Mouse (Mus musculus): ENCODE results near the gene Phf24. TPM values are rescaled to one million over a fixed set of nuclear protein-coding genes. Genes with fewer than 3 reads are reported as not detected.

The Phf24 gene
- polyA plus RNA-seq, 1 experiment from 2014 or later: 0.83 TPM

- Histone ChIP-seq H3K4me3 (ENCODE audit: low read length) (peak overlapping the region; percentile 13), H3K4me2 (ENCODE audit: low read depth, low read length) (peak overlapping the region; percentile 84), H3K36me3 (ENCODE audit: control insufficient read depth, insufficient read depth, low read length) (no peaks in the 10 kb centered on the region; the same call in 1 of the 2 replicates), H3K27me3 (replicated peaks; ENCODE audit: control insufficient read depth, insufficient read depth, low read length) (peaks cover 6% of the 10 kb centered on the region; the same call in 1 of the 2 replicates), H3K27ac (ENCODE audit: low read length) (peak overlapping the region; percentile 38; the same call in 1 of the 2 replicates), H3K9me3 (ENCODE audit: control insufficient read depth, low read length) (no peaks in the 10 kb centered on the region), H3K9ac (ENCODE audit: low read depth, low read length) (peak overlapping the region; percentile 49; the same call in 1 of the 2 replicates), H3K4me1 (ENCODE audit: control insufficient read depth, insufficient read depth, low read length) (peaks cover 22% of the 10 kb centered on the region)
- ATAC-seq: peak; percentile 19
- WGBS: 54% methylated on average over 11 of the region's 11 CpGs
Observed at GRCm38 (mm10) chr4:42951206-42952195, 35.0 kb downstream of the Phf24 start.

GRCm38 (mm10) chr4:42952563-42952962, 36.1 kb downstream of the Phf24 start:
- ATAC-seq: no peak
- H3K9ac ChIP-seq (ENCODE audit: low read depth, low read length): no peak overlapping the region
- no peaks in the 10 kb centered on the region for H3K9me3 ChIP-seq (ENCODE audit: control insufficient read depth, low read length)
- no peak overlapping the region for H3K4me2 ChIP-seq (ENCODE audit: low read depth, low read length)
- no peak overlapping the region for H3K4me3 ChIP-seq (ENCODE audit: low read length)
- no peak overlapping the region for H3K27ac ChIP-seq (ENCODE audit: low read length)
- peaks cover 3% of the 10 kb centered on the region; the same call in 1 of the 2 replicates for H3K27me3 ChIP-seq (replicated peaks; ENCODE audit: control insufficient read depth, insufficient read depth, low read length)
- H3K36me3 ChIP-seq (ENCODE audit: control insufficient read depth, insufficient read depth, low read length): peaks cover 4% of the 10 kb centered on the region; the same call in 1 of the 2 replicates
- 88% methylated on average over 7 of the region's 7 CpGs for WGBS
- H3K4me1 ChIP-seq (ENCODE audit: control insufficient read depth, insufficient read depth, low read length): peaks cover 22% of the 10 kb centered on the region

GRCm38 (mm10) chr4:42953435-42954094, 37.1 kb downstream of the Phf24 start:
- Histone ChIP-seq H3K4me2 (ENCODE audit: low read depth, low read length) (no peak overlapping the region), H3K27ac (ENCODE audit: low read length) (no peak overlapping the region), H3K4me1 (ENCODE audit: control insufficient read depth, insufficient read depth, low read length) (peaks cover 22% of the 10 kb centered on the region), H3K36me3 (ENCODE audit: control insufficient read depth, insufficient read depth, low read length) (peaks cover 7% of the 10 kb centered on the region; the same call in 1 of the 2 replicates), H3K27me3 (replicated peaks; ENCODE audit: control insufficient read depth, insufficient read depth, low read length) (no peaks in the 10 kb centered on the region), H3K4me3 (ENCODE audit: low read length) (no peak overlapping the region), H3K9me3 (ENCODE audit: control insufficient read depth, low read length) (no peaks in the 10 kb centered on the region), H3K9ac (ENCODE audit: low read depth, low read length) (no peak overlapping the region)
- ATAC-seq: no peak
- WGBS: 35% methylated on average over 10 of the region's 10 CpGs

- no peaks in the 10 kb centered on the region for H3K9me3 ChIP-seq (ENCODE audit: control insufficient read depth, low read length)
- H3K36me3 ChIP-seq (ENCODE audit: control insufficient read depth, insufficient read depth, low read length): peaks cover 7% of the 10 kb centered on the region; the same call in 1 of the 2 replicates
- H3K27ac ChIP-seq (ENCODE audit: low read length): no peak overlapping the region
- ATAC-seq: no peak
- H3K9ac ChIP-seq (ENCODE audit: low read depth, low read length): no peak overlapping the region
- no peaks in the 10 kb centered on the region for H3K27me3 ChIP-seq (replicated peaks; ENCODE audit: control insufficient read depth, insufficient read depth, low read length)
- H3K4me1 ChIP-seq (ENCODE audit: control insufficient read depth, insufficient read depth, low read length): peaks cover 18% of the 10 kb centered on the region
- no peak overlapping the region for H3K4me2 ChIP-seq (ENCODE audit: low read depth, low read length)
- 6% methylated on average over 10 of the region's 10 CpGs for WGBS
- H3K4me3 ChIP-seq (ENCODE audit: low read length): no peak overlapping the region
Observed at GRCm38 (mm10) chr4:42954297-42954696, 37.8 kb downstream of the Phf24 start.

GRCm38 (mm10) chr4:42955200-42955599, 38.7 kb downstream of the Phf24 start:
- 94% methylated on average over 3 of the region's 3 CpGs for WGBS
- H3K9ac ChIP-seq (ENCODE audit: low read depth, low read length): no peak overlapping the region
- H3K36me3 ChIP-seq (ENCODE audit: control insufficient read depth, insufficient read depth, low read length): peaks cover 7% of the 10 kb centered on the region; the same call in 1 of the 2 replicates
- H3K4me3 ChIP-seq (ENCODE audit: low read length): no peak overlapping the region
- H3K27me3 ChIP-seq (replicated peaks; ENCODE audit: control insufficient read depth, insufficient read depth, low read length): no peaks in the 10 kb centered on the region
- H3K27ac ChIP-seq (ENCODE audit: low read length): no peak overlapping the region
- H3K9me3 ChIP-seq (ENCODE audit: control insufficient read depth, low read length): no peaks in the 10 kb centered on the region
- ATAC-seq: no peak
- peaks cover 18% of the 10 kb centered on the region for H3K4me1 ChIP-seq (ENCODE audit: control insufficient read depth, insufficient read depth, low read length)
- H3K4me2 ChIP-seq (ENCODE audit: low read depth, low read length): no peak overlapping the region

GRCm38 (mm10) chr4:42956581-42956980, 40.1 kb downstream of the Phf24 start:
- no peak overlapping the region for H3K4me2 ChIP-seq (ENCODE audit: low read depth, low read length)
- no peaks in the 10 kb centered on the region for H3K9me3 ChIP-seq (ENCODE audit: control insufficient read depth, low read length)
- H3K27me3 ChIP-seq (replicated peaks; ENCODE audit: control insufficient read depth, insufficient read depth, low read length): no peaks in the 10 kb centered on the region
- 93% methylated on average over 17 of the region's 17 CpGs for WGBS
- ATAC-seq: no peak
- H3K27ac ChIP-seq (ENCODE audit: low read length): no peak overlapping the region
- no peak overlapping the region for H3K9ac ChIP-seq (ENCODE audit: low read depth, low read length)
- H3K36me3 ChIP-seq (ENCODE audit: control insufficient read depth, insufficient read depth, low read length): peaks cover 7% of the 10 kb centered on the region; the same call in 1 of the 2 replicates
- no peak overlapping the region for H3K4me3 ChIP-seq (ENCODE audit: low read length)
- peaks cover 7% of the 10 kb centered on the region for H3K4me1 ChIP-seq (ENCODE audit: control insufficient read depth, insufficient read depth, low read length)

- Histone ChIP-seq H3K36me3 (ENCODE audit: control insufficient read depth, insufficient read depth, low read length) (peaks cover 7% of the 10 kb centered on the region; the same call in 1 of the 2 replicates), H3K27ac (ENCODE audit: low read length) (no peak overlapping the region), H3K27me3 (replicated peaks; ENCODE audit: control insufficient read depth, insufficient read depth, low read length) (no peaks in the 10 kb centered on the region), H3K9ac (ENCODE audit: low read depth, low read length) (no peak overlapping the region), H3K4me2 (ENCODE audit: low read depth, low read length) (no peak overlapping the region), H3K4me3 (ENCODE audit: low read length) (no peak overlapping the region), H3K9me3 (ENCODE audit: control insufficient read depth, low read length) (no peaks in the 10 kb centered on the region), H3K4me1 (ENCODE audit: control insufficient read depth, insufficient read depth, low read length) (peaks cover 2% of the 10 kb centered on the region)
- WGBS: 76% methylated on average over 11 of the region's 11 CpGs
- ATAC-seq: no peak
Observed at GRCm38 (mm10) chr4:42957306-42957705, 40.8 kb downstream of the Phf24 start.

- Histone ChIP-seq H3K4me3 (ENCODE audit: low read length) (no peak overlapping the region), H3K4me2 (ENCODE audit: low read depth, low read length) (no peak overlapping the region)
- WGBS: 89% methylated on average over 8 of the region's 8 CpGs
Observed at GRCm38 (mm10) chr4:42957979-42958378, 41.5 kb downstream of the Phf24 start.

GRCm38 (mm10) chr4:42958942-42959341, 42.5 kb downstream of the Phf24 start:
- ATAC-seq: no peak
- Histone ChIP-seq H3K4me1 (ENCODE audit: control insufficient read depth, insufficient read depth, low read length) (no peaks in the 10 kb centered on the region), H3K27me3 (replicated peaks; ENCODE audit: control insufficient read depth, insufficient read depth, low read length) (no peaks in the 10 kb centered on the region), H3K27ac (ENCODE audit: low read length) (no peak overlapping the region), H3K4me3 (ENCODE audit: low read length) (no peak overlapping the region), H3K9me3 (ENCODE audit: control insufficient read depth, low read length) (no peaks in the 10 kb centered on the region), H3K4me2 (ENCODE audit: low read depth, low read length) (no peak overlapping the region), H3K9ac (ENCODE audit: low read depth, low read length) (no peak overlapping the region), H3K36me3 (ENCODE audit: control insufficient read depth, insufficient read depth, low read length) (peaks cover 7% of the 10 kb centered on the region; the same call in 1 of the 2 replicates)
- 67% methylated on average over 8 of the region's 8 CpGs for WGBS

More at GRCm38 (mm10) chr4:42957979-42958378, 41.5 kb downstream of the Phf24 start:
- Histone ChIP-seq H3K36me3 (ENCODE audit: control insufficient read depth, insufficient read depth, low read length) (peaks cover 7% of the 10 kb centered on the region; the same call in 1 of the 2 replicates), H3K27me3 (replicated peaks; ENCODE audit: control insufficient read depth, insufficient read depth, low read length) (no peaks in the 10 kb centered on the region), H3K9ac (ENCODE audit: low read depth, low read length) (no peak overlapping the region), H3K4me1 (ENCODE audit: control insufficient read depth, insufficient read depth, low read length) (no peaks in the 10 kb centered on the region; the same call in none of the 2 replicates), H3K27ac (ENCODE audit: low read length) (no peak overlapping the region), H3K9me3 (ENCODE audit: control insufficient read depth, low read length) (no peaks in the 10 kb centered on the region)
- ATAC-seq: no peak

Measured in intestine, embryonic 16.5 days (tissue).